Mouse (Mus musculus) MEL (cell line): Measurements from ENCODE around the gene H2-Ab1. TPM values are rescaled to one million over a fixed set of nuclear protein-coding genes. Genes with fewer than 3 reads are reported as not detected.

Experiments used
- DNase-seq: peaks from one replicate; pipeline ENCODE4 v3.0.0; 2011; ENCODE audit warnings: low read depth, low spot score
- H3K27ac ChIP-seq: 2 replicates; pipeline ENCODE4 v1.5.1; 2012; ENCODE audit warnings: low read depth, mild to moderate bottlenecking, control low read depth, low read length, moderate library complexity; ENCODE audit not compliant: control insufficient read depth
- H3K27me3 ChIP-seq, 2 experiments: fragments of 150-350 bp in 1 of 2; sonication (generic) in 1 of 2; 2 replicates each; pipeline ENCODE4 v1.6.1; 2012; ENCODE audit warnings: low read length in 2 of 2, mild to moderate bottlenecking in 2 of 2, improper control_type of control experiment in 1 of 2, moderate library complexity in 1 of 2; ENCODE audit not compliant: insufficient read depth in 2 of 2, control insufficient read depth in 1 of 2
- H3K36me3 ChIP-seq, 2 experiments: 2 replicates each; pipeline ENCODE4 v1.6.1; 2012 to 2014; ENCODE audit warnings: low read length in 2 of 2, improper control_type of control experiment in 1 of 2, inconsistent platforms in 1 of 2, mild to moderate bottlenecking in 1 of 2; ENCODE audit not compliant: insufficient read depth in 2 of 2, control insufficient read depth in 1 of 2
- H3K4me1 ChIP-seq, 2 experiments: fragments of 150-350 bp in 1 of 2; sonication (generic) in 1 of 2; 2 replicates each; pipeline ENCODE4 v1.6.1; 2012; ENCODE audit warnings: low read length in 2 of 2, improper control_type of control experiment in 1 of 2, mild to moderate bottlenecking in 1 of 2; ENCODE audit not compliant: insufficient read depth in 2 of 2, control insufficient read depth in 1 of 2
- H3K4me3 ChIP-seq, 2 experiments: fragments of 150-350 bp in 1 of 2; sonication (generic) in 1 of 2; 2 replicates each; pipeline ENCODE4 v1.5.1; 2012; ENCODE audit warnings: low read depth in 2 of 2, low read length in 2 of 2, mild to moderate bottlenecking in 2 of 2, moderate library complexity in 2 of 2, control low read depth in 1 of 2, improper control_type of control experiment in 1 of 2; ENCODE audit not compliant: control insufficient read depth in 1 of 2, insufficient read depth in 1 of 2
- H3K79me2 ChIP-seq: 2 replicates; pipeline ENCODE4 v1.6.1; 2012; ENCODE audit warnings: mild to moderate bottlenecking, low read length, moderate library complexity; ENCODE audit not compliant: control insufficient read depth, poor library complexity, insufficient read depth
- H3K9ac ChIP-seq: 2 replicates; pipeline ENCODE4 v1.6.1; 2012; ENCODE audit warnings: low read depth, mild to moderate bottlenecking, control low read depth, low read length, moderate library complexity; ENCODE audit not compliant: control insufficient read depth, poor library complexity, severe bottlenecking
- H3K9me3 ChIP-seq: fragments of 150-350 bp; sonication (generic); replicated peaks from 2 replicates; pipeline ENCODE4 v1.6.1; 2012; ENCODE audit warnings: mild to moderate bottlenecking, low read length, improper control_type of control experiment, moderate library complexity; ENCODE audit not compliant: insufficient read depth
- CHD2 ChIP-seq: IDR thresholded peaks from 2 replicates; pipeline ENCODE4 v1.6.1; 2011; ENCODE audit warnings: low read length, improper control_type of control experiment
- CTCF ChIP-seq, 3 experiments: IDR thresholded peaks in 2 of 3; conservative IDR thresholded peaks in 1 of 3; 2 replicates each; pipeline ENCODE4 v1.5.1; 2011 to 2012; ENCODE audit warnings: low read length in 3 of 3, low read depth in 2 of 3, mild to moderate bottlenecking in 2 of 3, improper control_type of control experiment in 1 of 3, inconsistent platforms in 1 of 3, mixed read lengths in 1 of 3, moderate library complexity in 1 of 3; ENCODE audit not compliant: control insufficient read depth in 1 of 3, insufficient read depth in 1 of 3, poor library complexity in 1 of 3, severe bottlenecking in 1 of 3
- ELF1 ChIP-seq: IDR thresholded peaks from 2 replicates; pipeline ENCODE4 v1.6.1; 2014; ENCODE audit warnings: low read depth, mild to moderate bottlenecking, inconsistent platforms, low read length, improper control_type of control experiment, moderate library complexity
- GABPA ChIP-seq: IDR thresholded peaks from 2 replicates; pipeline ENCODE4 v1.6.1; 2012; ENCODE audit warnings: low read depth, mild to moderate bottlenecking, inconsistent platforms, low read length, improper control_type of control experiment, moderate library complexity
- GATA1 ChIP-seq: IDR thresholded peaks from 2 replicates; pipeline ENCODE4 v1.6.1; 2011; ENCODE audit warnings: low read depth, low read length, improper control_type of control experiment
- JUND ChIP-seq: IDR thresholded peaks from 2 replicates; pipeline ENCODE4 v1.6.1; 2011; ENCODE audit warnings: low read depth, mild to moderate bottlenecking, improper control_type of control experiment, low read length
- MAFK ChIP-seq: IDR thresholded peaks from 2 replicates; pipeline ENCODE4 v1.6.1; 2011; ENCODE audit warnings: low read depth, mild to moderate bottlenecking, low read length, improper control_type of control experiment, borderline replicate concordance
- MAX ChIP-seq: IDR thresholded peaks from 2 replicates; pipeline ENCODE4 v1.6.1; 2011; ENCODE audit warnings: low read length, improper control_type of control experiment
- MEF2A ChIP-seq: IDR thresholded peaks from 2 replicates; pipeline ENCODE4 v1.6.1; 2014; ENCODE audit warnings: low read depth, mild to moderate bottlenecking, inconsistent platforms, low read length, improper control_type of control experiment; ENCODE audit not compliant: poor library complexity, insufficient replicate concordance, severe bottlenecking; ENCODE audit errors: extremely low read depth
- MYB ChIP-seq: IDR thresholded peaks from 2 replicates; pipeline ENCODE4 v1.6.1; 2011; ENCODE audit warnings: mild to moderate bottlenecking, low read depth, low read length, improper control_type of control experiment
- NRF1 ChIP-seq: IDR thresholded peaks from 2 replicates; pipeline ENCODE4 v1.6.1; 2014; ENCODE audit warnings: low read depth, mild to moderate bottlenecking, inconsistent platforms, low read length, improper control_type of control experiment, moderate library complexity; ENCODE audit not compliant: poor library complexity, insufficient read depth, severe bottlenecking
- POLR2A ChIP-seq, 2 experiments: IDR thresholded peaks; 2 replicates each; pipeline ENCODE4 v1.6.1; 2011 to 2012; ENCODE audit warnings: low read length in 2 of 2, mild to moderate bottlenecking in 2 of 2, control low read depth in 1 of 2, improper control_type of control experiment in 1 of 2, low read depth in 1 of 2, moderate library complexity in 1 of 2; ENCODE audit not compliant: control insufficient read depth in 1 of 2, insufficient read depth in 1 of 2, poor library complexity in 1 of 2
- RAD21 ChIP-seq: IDR thresholded peaks from 2 replicates; pipeline ENCODE4 v1.6.1; 2011; ENCODE audit warnings: mild to moderate bottlenecking, low read depth, low read length, improper control_type of control experiment
- RCOR1 ChIP-seq: IDR thresholded peaks from 2 replicates; pipeline ENCODE4 v1.6.1; 2012; ENCODE audit warnings: low read depth, mild to moderate bottlenecking, inconsistent platforms, low read length, improper control_type of control experiment
- SIN3A ChIP-seq: IDR thresholded peaks from 2 replicates; pipeline ENCODE4 v1.6.1; 2012; ENCODE audit warnings: low read length, improper control_type of control experiment, inconsistent platforms
- SMC3 ChIP-seq: IDR thresholded peaks from 2 replicates; pipeline ENCODE4 v1.6.1; 2011; ENCODE audit warnings: low read depth, low read length, improper control_type of control experiment
- USF1 ChIP-seq: IDR thresholded peaks from 2 replicates; pipeline ENCODE4 v1.6.1; 2014; ENCODE audit warnings: low read depth, mild to moderate bottlenecking, inconsistent platforms, low read length, improper control_type of control experiment, moderate library complexity
- ZKSCAN1 ChIP-seq: IDR thresholded peaks from 2 replicates; pipeline ENCODE4 v1.6.1; 2012; ENCODE audit warnings: low read depth, mild to moderate bottlenecking, inconsistent platforms, low read length, improper control_type of control experiment, moderate library complexity
- ZMIZ1 ChIP-seq: IDR thresholded peaks from 2 replicates; pipeline ENCODE4 v1.6.1; 2012; ENCODE audit warnings: low read depth, mild to moderate bottlenecking, inconsistent platforms, low read length, improper control_type of control experiment, moderate library complexity
- ZNF384 ChIP-seq: IDR thresholded peaks from 2 replicates; pipeline ENCODE4 v1.6.1; 2012; ENCODE audit warnings: low read depth, mild to moderate bottlenecking, inconsistent platforms, low read length, improper control_type of control experiment
- polyA plus RNA-seq, 2 experiments: library from polyadenylated mRNA; stranded (reverse) in 1 of 2; unstranded in 1 of 2; fragments of >175 nt in 1 of 2; fragments of >200 nt in 1 of 2; gene quantifications; 2 replicates each; pipeline versions ENCODE4 v1.2.1 to v1.2.4; 2012; ENCODE audit warnings: low replicate concordance in 2 of 2, low read depth in 1 of 2; ENCODE audit not compliant: insufficient read length in 2 of 2, insufficient read depth in 1 of 2, missing spikeins in 1 of 2
- total RNA-seq: library from RNA; depleted of rRNA; stranded (reverse); fragments of 300-350 nt; gene quantifications from 2 replicates; pipeline ENCODE4 v1.2.3, GENCODE M21; 2012

H2-Ab1 gene
- total and polyA plus RNA-seq, 3 experiments: not detected

- no peak overlapping the region for H3K27ac ChIP-seq
- TF ChIP-seq MEF2A (no peak), SMC3 (peak; percentile 32), CTCF (IDR thresholded peaks at IDR 0.05 in 2 of 3, conservative IDR thresholded peaks at IDR 0.05 in 1 of 3; ENCODE audit: control insufficient read depth in 1 of 3, insufficient read depth in 1 of 3, low read depth in 2 of 3, low read length in 3 of 3, poor library complexity in 1 of 3, severe bottlenecking in 1 of 3) (peak in 1 of 3 experiments; percentile 33; a peak in 2 of 6 replicates), ZMIZ1 (no peak), GATA1 (no peak), MAFK (no peak), RAD21 (peak; percentile 35)
- no peaks in the 10 kb centered on the region for H3K79me2 ChIP-seq
- H3K4me3 ChIP-seq: no peak overlapping the region
- H3K4me1 ChIP-seq: no peaks in the 10 kb centered on the region
- H3K9ac ChIP-seq: no peak overlapping the region
- DNase-seq: no peak
- no peaks in the 10 kb centered on the region for H3K9me3 ChIP-seq
- no peaks in the 10 kb centered on the region for H3K36me3 ChIP-seq
- peaks cover under 1 to 9% of the 10 kb centered on the region in 2 experiments for H3K27me3 ChIP-seq
Measured at GRCm38 (mm10) chr17:34247047-34247446, 10.4 kb upstream of the H2-Ab1 start.

GRCm38 (mm10) chr17:34248764-34249163, 8.7 kb upstream of the H2-Ab1 start:
- Histone ChIP-seq H3K79me2 (no peaks in the 10 kb centered on the region), H3K36me3 (no peaks in the 10 kb centered on the region), H3K27me3 (peaks cover 4 to 14% of the 10 kb centered on the region in 2 experiments), H3K4me1 (no peaks in the 10 kb centered on the region), H3K9ac (no peak overlapping the region)
- DNase-seq: no peak
- TF ChIP-seq USF1 (no peak), ZKSCAN1 (no peak), ELF1 (no peak), NRF1 (no peak), ZNF384 (no peak), CHD2 (no peak), POLR2A (IDR thresholded peaks at IDR 0.05; ENCODE audit: control insufficient read depth in 1 of 2, insufficient read depth in 1 of 2, low read depth in 1 of 2, low read length in 2 of 2, poor library complexity in 1 of 2) (no peak), JUND (no peak), SIN3A (no peak), MAX (no peak), RCOR1 (no peak), GABPA (no peak), MYB (no peak)
- TF ChIP-seq, all 39 proteins: peak for 0
- Histone ChIP-seq H3K9me3 (no peaks in the 10 kb centered on the region), H3K27ac (no peak overlapping the region), H3K4me3 (no peak overlapping the region)
